Mouse (Mus musculus): ENCODE measurements at regions not wholly inside any gene's neighbourhood (a gene's known extent, or its start where the extent isn't known, plus 50 kb on each side); places are given as distances from the start of the nearest gene placed in this dataset.

GRCm38 (mm10) chr15:67407244-67407643 lies 906.5 kb upstream of the Lrrc6 start:
- no peak overlapping the region for H3K27ac ChIP-seq (ENCODE audit: low read depth)
- 64% methylated on average over 2 of the region's 2 CpGs for WGBS (ENCODE audit: insufficient replicate concordance)
- no peak for TF ChIP-seq CTCF (IDR thresholded peaks at IDR 0.05; ENCODE audit: low read depth)
- TF ChIP-seq EP300 (IDR thresholded peaks at IDR 0.05; ENCODE audit: low read depth), result no peak
- DNase-seq (no peak), ATAC-seq (no peak)
- no peaks in the 10 kb centered on the region for H3K9me3 ChIP-seq (ENCODE audit: low read length)
- H3K4me1 ChIP-seq (ENCODE audit: insufficient read depth), result no peaks in the 10 kb centered on the region
- H3K36me3 ChIP-seq (replicated peaks; ENCODE audit: insufficient read depth, low read length), result no peaks in the 10 kb centered on the region
- no peak overlapping the region for H3K4me3 ChIP-seq (ENCODE audit: low read depth, low read length)
- H3K27me3 ChIP-seq (ENCODE audit: insufficient read depth, low read length), result no peaks in the 10 kb centered on the region
- H3K9ac ChIP-seq (replicated peaks), result no peak overlapping the region
- no peak overlapping the region for H3K4me2 ChIP-seq (ENCODE audit: low read depth, low read length)

- Histone ChIP-seq H3K4me2 (ENCODE audit: low read depth, low read length) (no peak overlapping the region), H3K9ac (replicated peaks) (no peak overlapping the region), H3K36me3 (replicated peaks; ENCODE audit: insufficient read depth, low read length) (no peaks in the 10 kb centered on the region), H3K4me1 (ENCODE audit: insufficient read depth) (no peaks in the 10 kb centered on the region), H3K27me3 (ENCODE audit: insufficient read depth, low read length) (no peaks in the 10 kb centered on the region), H3K4me3 (ENCODE audit: low read depth, low read length) (no peak overlapping the region), H3K27ac (ENCODE audit: low read depth) (no peak overlapping the region), H3K9me3 (ENCODE audit: low read length) (no peaks in the 10 kb centered on the region)
- 45% methylated on average over 2 of the region's 2 CpGs for WGBS (ENCODE audit: insufficient replicate concordance)
- TF ChIP-seq EP300 (IDR thresholded peaks at IDR 0.05; ENCODE audit: low read depth) (no peak), CTCF (IDR thresholded peaks at IDR 0.05; ENCODE audit: low read depth) (no peak)
- DNase-seq (no peak), ATAC-seq (no peak; the same call in 1 of the 2 replicates)
Measured at GRCm38 (mm10) chr15:67405523-67405922, 904.8 kb upstream of the Lrrc6 start.

- Histone ChIP-seq H3K4me2 (ENCODE audit: low read depth, low read length) (no peak overlapping the region), H3K9ac (replicated peaks) (no peak overlapping the region), H3K4me3 (ENCODE audit: low read depth, low read length) (no peak overlapping the region), H3K27ac (ENCODE audit: low read depth) (no peak overlapping the region), H3K27me3 (ENCODE audit: insufficient read depth, low read length) (no peaks in the 10 kb centered on the region), H3K36me3 (replicated peaks; ENCODE audit: insufficient read depth, low read length) (no peaks in the 10 kb centered on the region), H3K9me3 (ENCODE audit: low read length) (no peaks in the 10 kb centered on the region), H3K4me1 (ENCODE audit: insufficient read depth) (no peaks in the 10 kb centered on the region)
- 67% methylated on average over 2 of the region's 2 CpGs for WGBS (ENCODE audit: insufficient replicate concordance)
- no peak for ATAC-seq
- no peak for DNase-seq
- no peak for TF ChIP-seq CTCF (IDR thresholded peaks at IDR 0.05; ENCODE audit: low read depth)
- no peak for TF ChIP-seq EP300 (IDR thresholded peaks at IDR 0.05; ENCODE audit: low read depth)
Measured at GRCm38 (mm10) chr15:67405011-67405410, 904.3 kb upstream of the Lrrc6 start.

- Histone ChIP-seq H3K4me2 (ENCODE audit: low read depth, low read length) (no peak overlapping the region), H3K4me1 (ENCODE audit: insufficient read depth) (no peaks in the 10 kb centered on the region), H3K36me3 (replicated peaks; ENCODE audit: insufficient read depth, low read length) (no peaks in the 10 kb centered on the region), H3K9ac (replicated peaks) (no peak overlapping the region), H3K27ac (ENCODE audit: low read depth) (no peak overlapping the region), H3K9me3 (ENCODE audit: low read length) (no peaks in the 10 kb centered on the region), H3K4me3 (ENCODE audit: low read depth, low read length) (no peak overlapping the region), H3K27me3 (ENCODE audit: insufficient read depth, low read length) (no peaks in the 10 kb centered on the region)
- TF ChIP-seq CTCF (IDR thresholded peaks at IDR 0.05; ENCODE audit: low read depth) (no peak), EP300 (IDR thresholded peaks at IDR 0.05; ENCODE audit: low read depth) (no peak)
- ATAC-seq (no peak), DNase-seq (no peak)
Measured at GRCm38 (mm10) chr15:67402310-67402709, 901.6 kb upstream of the Lrrc6 start.

- Histone ChIP-seq H3K4me2 (ENCODE audit: low read depth, low read length) (no peak overlapping the region), H3K27ac (ENCODE audit: low read depth) (no peak overlapping the region), H3K27me3 (ENCODE audit: insufficient read depth, low read length) (no peaks in the 10 kb centered on the region), H3K36me3 (replicated peaks; ENCODE audit: insufficient read depth, low read length) (no peaks in the 10 kb centered on the region), H3K4me3 (ENCODE audit: low read depth, low read length) (no peak overlapping the region), H3K9me3 (ENCODE audit: low read length) (no peaks in the 10 kb centered on the region), H3K4me1 (ENCODE audit: insufficient read depth) (no peaks in the 10 kb centered on the region), H3K9ac (replicated peaks) (no peak overlapping the region)
- WGBS (ENCODE audit: insufficient replicate concordance), result 57% methylated on average over 5 of the region's 5 CpGs
- no peak for DNase-seq
- no peak for ATAC-seq
- no peak for TF ChIP-seq EP300 (IDR thresholded peaks at IDR 0.05; ENCODE audit: low read depth)
- TF ChIP-seq CTCF (IDR thresholded peaks at IDR 0.05; ENCODE audit: low read depth), result no peak
Measured at GRCm38 (mm10) chr15:67397269-67397668, 896.6 kb upstream of the Lrrc6 start.

GRCm38 (mm10) chr15:67395114-67395513 lies 894.4 kb upstream of the Lrrc6 start:
- Histone ChIP-seq H3K9me3 (ENCODE audit: low read length) (no peaks in the 10 kb centered on the region), H3K36me3 (replicated peaks; ENCODE audit: insufficient read depth, low read length) (no peaks in the 10 kb centered on the region), H3K9ac (replicated peaks) (no peak overlapping the region), H3K4me2 (ENCODE audit: low read depth, low read length) (no peak overlapping the region), H3K27me3 (ENCODE audit: insufficient read depth, low read length) (no peaks in the 10 kb centered on the region), H3K4me3 (ENCODE audit: low read depth, low read length) (no peak overlapping the region), H3K27ac (ENCODE audit: low read depth) (no peak overlapping the region), H3K4me1 (ENCODE audit: insufficient read depth) (no peaks in the 10 kb centered on the region)
- TF ChIP-seq CTCF (IDR thresholded peaks at IDR 0.05; ENCODE audit: low read depth), result no peak
- no peak for TF ChIP-seq EP300 (IDR thresholded peaks at IDR 0.05; ENCODE audit: low read depth)
- ATAC-seq, result no peak
- no peak for DNase-seq
- WGBS (ENCODE audit: insufficient replicate concordance), result 84% methylated on average over 1 of the region's 1 CpGs

- no peak overlapping the region for H3K27ac ChIP-seq (ENCODE audit: low read depth)
- H3K27me3 ChIP-seq (ENCODE audit: insufficient read depth, low read length), result no peaks in the 10 kb centered on the region
- TF ChIP-seq CTCF (IDR thresholded peaks at IDR 0.05; ENCODE audit: low read depth) (no peak), EP300 (IDR thresholded peaks at IDR 0.05; ENCODE audit: low read depth) (no peak)
- ATAC-seq (no peak), DNase-seq (no peak)
- no peak overlapping the region for H3K4me2 ChIP-seq (ENCODE audit: low read depth, low read length)
- H3K9me3 ChIP-seq (ENCODE audit: low read length), result no peaks in the 10 kb centered on the region
- 81% methylated on average over 5 of the region's 5 CpGs for WGBS (ENCODE audit: insufficient replicate concordance)
- no peak overlapping the region for H3K9ac ChIP-seq (replicated peaks)
- H3K4me1 ChIP-seq (ENCODE audit: insufficient read depth), result no peaks in the 10 kb centered on the region
- H3K36me3 ChIP-seq (replicated peaks; ENCODE audit: insufficient read depth, low read length), result no peaks in the 10 kb centered on the region
- no peak overlapping the region for H3K4me3 ChIP-seq (ENCODE audit: low read depth, low read length)
Measured at GRCm38 (mm10) chr15:67391918-67392317, 891.2 kb upstream of the Lrrc6 start.
